Mouse (Mus musculus): ENCODE data around the gene Ccm2.

GRCm38 (mm10) chr11:6562359-6562758 is 15.7 kb downstream of the Ccm2 start:
- TF ChIP-seq CTCF (IDR thresholded peaks at IDR 0.05; ENCODE audit: control insufficient read depth, insufficient read depth, low read length) (no peak), POLR2A (IDR thresholded peaks at IDR 0.05; ENCODE audit: borderline replicate concordance, control insufficient read depth, low read depth, low read length) (peak; percentile 49)
